Mouse (Mus musculus) gastrocnemius, postnatal 14 days (tissue): ENCODE results near the gene Dnajc19. TPM values are rescaled to one million over a fixed set of nuclear protein-coding genes. Genes with fewer than 3 reads are reported as not detected.
A peak's percentile ranks its signal among the peaks of the same experiment; 100 is the strongest.
"Not testable (repeated sequence)": the region's sequence is repeated elsewhere in the genome, so short reads cannot be mapped to it uniquely, and the experiment has no call there.

ENCODE experiments used
- DNase-seq: peaks from one replicate; pipeline ENCODE4 v3.0.0; 2021; ENCODE audit warnings: mixed read lengths
- intact Hi-C: fragments of 180-260 bp; cut with DNase I; formaldehyde crosslinking; loops from one replicate; pipeline ENCODE4 v1.15.1; 2025; ENCODE audit warnings: low total_unique reads
- long read RNA-seq, 2 experiments: library from polyadenylated mRNA; stranded (forward); transcript quantifications; one replicate each; pipeline ENCODE4 v2.0.0; 2021
- total RNA-seq, 2 experiments: library from RNA; stranded (reverse); gene quantifications; 2 replicates each; pipeline ENCODE4 v1.2.3; 2021

The Dnajc19 gene
- total RNA-seq = 100 to 1,000 TPM; 124 to 127 TPM
- long read RNA-seq, experiment 1, transcript Dnajc19-202 (6 exons, 659 nt) = major isoform, 132 of 145 reads
- long read RNA-seq, experiment 1, partial matches to known transcripts = 2 of 145 reads
- long read RNA-seq, experiment 1, other reads (novel, unspliced or antisense) = 7 of 145 reads
- long read RNA-seq, experiment 2, transcript Dnajc19-202 (6 exons, 659 nt) = major isoform, 106 of 122 reads
- long read RNA-seq, experiment 2, partial matches to known transcripts = 1 of 122 reads
- long read RNA-seq, experiment 2, other reads (novel, unspliced or antisense) = 12 of 122 reads

DNA sequence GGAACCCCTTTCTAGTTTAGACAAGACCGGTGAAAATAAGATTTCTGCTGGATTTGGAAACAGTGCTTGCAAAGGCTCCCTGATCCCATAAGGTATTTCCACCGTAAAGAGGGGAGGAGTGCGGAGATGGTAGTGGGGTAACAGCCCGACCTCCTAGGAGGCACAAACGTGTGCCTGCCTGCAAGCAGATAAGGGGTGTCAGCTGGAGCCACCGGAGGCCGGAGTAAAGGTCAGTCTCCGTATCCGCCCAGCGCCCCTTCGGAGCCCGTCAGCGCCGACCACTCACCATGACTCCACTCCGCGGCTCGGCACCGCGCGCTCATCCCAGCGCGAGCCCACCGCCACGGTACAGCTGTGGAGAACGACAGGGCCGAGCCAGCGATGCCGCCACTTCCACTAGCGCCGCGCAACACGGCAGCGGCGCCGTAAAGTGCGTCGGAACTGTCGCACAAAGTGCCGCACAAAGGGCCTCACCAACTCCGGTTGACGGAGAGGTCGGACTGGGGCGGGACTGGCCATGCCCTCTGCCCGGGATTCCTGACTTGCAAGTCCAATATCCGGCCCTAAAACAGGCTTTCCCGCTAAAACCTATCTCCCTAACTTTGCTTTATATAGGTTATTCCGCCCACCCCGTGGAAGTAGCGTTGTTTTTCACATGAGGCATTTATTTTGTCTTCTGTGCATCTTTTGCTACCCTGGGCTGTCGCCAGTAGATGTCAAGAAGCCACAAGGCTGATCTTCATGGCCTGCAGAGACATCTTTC, at the start of gene Dnajc19:
Gene Dnajc19 (minus strand): TSS at position 422 of the 763 bp plus-strand sequence.
- intact Hi-C loops = loop anchor here (10.0 kb wide), 1 partner anchor 106 kb away; no protein-coding TSS in a partner anchor
- DNase-seq = peak; percentile 93

DNA sequence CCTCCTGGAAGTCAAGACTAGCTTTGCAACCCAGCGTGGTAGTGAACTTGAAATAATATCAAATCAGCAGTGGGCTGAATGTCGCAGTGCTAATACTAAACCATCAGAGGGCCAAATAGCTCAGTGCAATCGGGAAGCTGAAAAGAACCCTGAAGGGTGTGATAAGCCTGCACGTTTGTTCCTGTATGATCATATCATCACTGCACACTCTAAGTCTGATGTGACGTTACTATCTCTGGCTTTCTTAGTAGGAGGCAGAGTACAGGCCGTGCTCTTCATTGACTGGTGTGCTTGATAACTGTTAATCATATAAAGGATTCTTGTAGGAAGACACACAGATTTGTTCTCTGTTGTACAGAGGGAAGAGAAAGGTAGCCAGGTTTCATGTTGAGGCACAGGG, 48.8 kb upstream of the Dnajc19 start:
- no peak for DNase-seq
- intact Hi-C loops = no loop called here

DNA sequence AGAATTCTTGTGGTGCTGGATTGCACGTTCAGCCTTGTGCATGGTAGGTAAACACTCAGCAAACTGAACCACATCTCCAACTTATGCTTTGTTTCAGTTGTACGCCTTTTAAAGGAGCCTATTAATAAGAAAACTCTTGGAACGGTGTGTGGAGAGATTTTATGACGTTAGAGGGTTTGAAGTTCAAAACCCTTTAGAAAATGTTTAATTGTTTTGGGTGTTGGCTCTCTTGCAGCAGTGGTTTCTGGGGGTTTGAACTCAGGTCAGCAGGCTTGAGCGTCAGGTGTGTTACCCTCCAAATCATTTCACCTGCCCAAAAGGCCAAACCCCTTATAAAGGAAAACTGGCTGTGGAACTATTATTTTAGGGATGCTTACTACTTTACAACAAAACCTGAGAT, 40.2 kb upstream of the Dnajc19 start:
- DNase-seq = no peak
- intact Hi-C loops = no loop called here

DNA sequence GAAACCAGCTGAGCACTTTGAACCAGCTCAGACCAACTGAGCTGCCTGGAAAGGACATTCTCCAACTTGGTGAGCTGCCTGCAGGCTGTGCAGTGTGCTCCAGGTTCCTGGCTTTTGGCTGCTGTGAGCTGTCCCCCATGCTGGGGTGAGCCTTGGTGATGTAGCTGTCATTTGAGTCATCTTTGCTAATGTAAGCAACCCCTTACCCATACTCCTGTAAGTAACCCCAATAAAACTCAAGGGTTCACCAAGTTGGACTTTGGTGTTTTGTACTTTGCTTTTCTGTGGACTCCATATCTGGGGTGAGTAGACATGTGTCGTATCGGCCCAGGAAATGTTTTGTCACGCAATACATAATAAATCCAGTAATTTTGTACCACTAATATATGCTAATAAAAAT, 39.7 kb upstream of the Dnajc19 start:
- no peak for DNase-seq
- intact Hi-C loops = no loop called here

DNA sequence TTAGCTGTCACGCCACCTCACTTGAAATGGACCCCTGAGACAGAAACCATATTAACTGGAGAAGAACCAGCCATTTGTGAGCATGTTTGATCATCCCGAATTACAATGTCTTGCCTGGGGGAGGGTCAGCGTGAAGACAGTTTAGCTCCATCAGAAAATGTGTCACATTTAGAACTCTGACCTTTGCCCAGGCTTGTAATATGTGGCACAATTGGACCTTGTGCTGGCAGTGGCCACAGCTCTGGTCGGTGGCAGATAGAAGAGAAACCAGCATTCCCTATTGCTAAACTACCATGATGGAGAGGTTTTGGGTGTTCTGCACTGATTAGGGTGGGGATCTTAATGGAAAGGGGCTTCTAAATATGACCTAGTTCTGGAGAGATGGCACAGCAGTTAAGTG, 38.7 kb upstream of the Dnajc19 start:
- no peak for DNase-seq
- intact Hi-C loops = no loop called here

DNA sequence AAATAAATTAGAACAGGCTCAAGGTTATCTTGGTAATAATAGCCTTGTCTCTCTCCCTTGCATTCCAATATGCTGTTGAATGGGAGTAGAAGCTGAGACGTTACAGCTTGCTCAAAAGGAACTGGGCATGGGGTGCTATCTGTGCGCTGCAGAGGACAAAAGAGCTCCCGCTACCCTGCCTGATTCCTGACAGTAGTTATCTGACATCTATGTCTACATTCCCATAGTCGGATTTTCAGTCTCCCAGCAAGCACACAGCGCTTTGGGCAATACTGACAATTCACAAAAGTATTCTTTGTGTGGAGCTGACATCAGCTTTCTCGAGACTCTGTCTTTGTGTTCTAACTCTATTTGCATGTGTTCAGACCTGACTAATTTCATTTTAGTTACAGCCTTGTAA, 34.7 kb upstream of the Dnajc19 start:
- DNase-seq = no peak
- intact Hi-C loops = no loop called here

DNA sequence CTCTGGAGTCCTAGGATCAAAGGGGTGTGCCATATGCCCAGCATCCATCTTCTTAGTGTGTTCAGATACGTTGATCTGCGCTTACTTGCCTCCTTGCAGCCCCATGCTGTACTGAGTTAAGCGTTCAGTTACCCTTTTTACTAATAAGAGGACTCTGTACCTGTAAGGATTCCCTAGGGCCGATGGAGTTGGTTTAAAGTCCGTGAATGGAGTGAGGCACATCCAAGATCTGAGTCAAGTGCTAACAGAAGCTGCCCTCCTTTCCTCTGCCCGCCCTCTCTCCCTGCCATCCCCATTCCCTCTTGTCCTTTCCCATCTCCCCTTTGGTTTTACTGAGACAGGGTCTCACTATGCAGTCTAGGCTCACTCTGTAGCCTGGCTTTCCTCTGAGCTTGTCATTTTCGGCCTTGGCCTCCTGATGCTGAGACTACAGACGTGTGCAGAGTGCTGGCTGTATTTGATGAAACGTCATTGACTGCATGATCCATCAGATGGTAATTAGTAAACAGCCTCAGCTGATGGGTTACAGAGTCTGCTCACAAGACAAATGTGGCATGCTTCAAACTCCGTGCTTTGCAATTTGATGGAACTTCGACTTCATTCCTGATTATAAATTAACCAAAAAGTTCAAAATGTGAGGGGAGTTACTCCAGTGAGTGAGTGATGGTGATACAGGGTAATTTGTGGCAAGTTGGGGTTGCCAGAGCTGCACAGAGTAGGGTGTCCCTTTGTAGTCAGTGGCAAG, 31.0 kb upstream of the Dnajc19 start:
- intact Hi-C loops = no loop called here
- DNase-seq = no peak

DNA sequence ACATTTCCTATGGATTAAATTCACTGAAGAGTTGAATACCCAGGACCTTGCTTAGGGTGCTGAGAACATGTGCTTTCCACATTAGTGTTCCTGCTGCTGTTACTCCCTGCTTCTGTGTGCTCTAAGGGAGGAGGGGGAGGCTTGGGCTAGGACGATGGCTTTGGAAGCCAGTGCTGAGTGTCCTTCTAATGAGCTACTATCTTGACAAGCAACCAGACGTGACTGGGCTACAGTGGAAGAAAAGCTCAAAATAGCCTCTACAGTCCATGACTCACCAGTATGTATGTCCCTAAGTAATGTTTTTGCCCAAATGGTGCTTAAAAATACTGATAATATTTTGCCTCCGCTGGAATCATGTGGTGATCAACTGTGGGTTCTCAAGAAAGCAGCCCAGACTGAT, 26.5 kb upstream of the Dnajc19 start:
- intact Hi-C loops = no loop called here
- DNase-seq = no peak

DNA sequence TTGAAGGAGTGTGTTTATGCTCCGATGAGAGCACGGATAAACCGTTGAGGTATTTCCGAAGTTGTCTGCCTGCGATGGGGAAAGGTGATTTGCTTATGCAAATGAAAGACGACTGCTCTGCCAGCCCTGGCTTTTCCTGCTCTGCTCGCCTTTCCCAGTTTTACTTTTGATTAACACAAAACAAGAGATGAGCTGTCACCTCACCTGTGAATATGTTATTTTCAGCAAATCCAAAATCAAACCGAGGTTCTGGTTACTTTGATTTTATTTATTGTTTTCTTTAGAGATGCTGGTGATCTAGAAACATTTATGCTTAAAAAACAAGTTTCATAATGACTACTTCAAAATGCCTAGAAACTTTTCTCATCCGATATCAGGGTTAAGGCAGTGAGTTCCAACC, 25.3 kb upstream of the Dnajc19 start:
- no peak for DNase-seq
- intact Hi-C loops = no loop called here

DNA sequence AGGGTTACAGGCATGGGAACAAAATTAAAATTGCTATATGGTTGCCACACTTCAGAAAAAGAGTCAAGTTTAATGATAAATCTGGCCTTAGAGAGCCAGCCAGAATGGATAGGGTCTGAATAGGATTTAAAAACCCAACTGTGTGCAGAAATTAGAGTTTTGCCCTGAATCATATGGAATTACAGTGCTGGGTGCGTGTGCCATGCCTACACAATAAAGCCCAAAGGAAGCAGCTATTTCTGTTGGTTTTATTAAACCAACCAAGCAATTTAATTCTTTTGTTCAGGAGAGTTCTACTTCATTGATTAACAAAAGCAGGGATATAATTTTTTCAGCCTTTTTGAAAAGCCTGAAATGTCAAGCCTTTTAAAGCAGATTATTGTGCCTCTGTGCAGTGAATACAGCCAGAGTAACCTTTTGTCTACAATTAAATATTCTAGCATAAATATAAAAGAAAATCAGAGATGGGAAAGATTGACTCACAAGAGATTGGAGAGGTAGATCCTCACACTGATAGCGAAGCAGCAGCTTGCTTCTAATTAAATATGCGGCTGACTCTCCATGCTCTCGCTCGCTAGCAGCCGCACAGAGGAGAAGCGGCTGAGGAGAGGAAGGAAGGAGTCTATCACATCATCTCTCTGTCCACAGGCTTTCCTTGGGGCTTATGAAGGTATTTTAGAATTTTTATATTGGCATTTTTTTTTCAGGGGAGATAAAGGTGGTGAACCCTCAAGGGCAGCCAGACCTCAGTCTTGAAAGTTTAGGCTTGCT, 23.0 kb upstream of the Dnajc19 start:
- intact Hi-C loops = no loop called here

DNA sequence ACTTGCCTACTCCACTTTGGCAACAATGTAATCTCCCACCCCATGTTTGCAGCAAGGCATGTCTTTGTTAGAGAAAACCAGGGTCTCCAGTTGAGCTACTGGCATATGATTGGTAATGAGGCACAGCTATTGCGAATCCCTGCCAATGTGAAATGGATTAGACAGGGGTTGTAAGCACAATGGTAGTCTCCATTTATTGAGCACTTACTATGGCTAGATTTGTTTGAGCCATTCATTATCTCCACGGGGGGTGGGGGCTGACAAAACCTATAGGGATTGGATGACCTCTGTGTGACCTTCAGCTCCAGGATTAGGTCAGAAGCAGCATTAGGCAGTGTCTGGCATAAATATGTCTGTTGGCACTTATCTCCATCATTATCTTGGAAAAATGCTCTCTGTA, 21.8 kb upstream of the Dnajc19 start:
- intact Hi-C loops = no loop called here

More for the DNA sequence above, 23.0 kb upstream of the Dnajc19 start:
- DNase-seq = no peak

DNA sequence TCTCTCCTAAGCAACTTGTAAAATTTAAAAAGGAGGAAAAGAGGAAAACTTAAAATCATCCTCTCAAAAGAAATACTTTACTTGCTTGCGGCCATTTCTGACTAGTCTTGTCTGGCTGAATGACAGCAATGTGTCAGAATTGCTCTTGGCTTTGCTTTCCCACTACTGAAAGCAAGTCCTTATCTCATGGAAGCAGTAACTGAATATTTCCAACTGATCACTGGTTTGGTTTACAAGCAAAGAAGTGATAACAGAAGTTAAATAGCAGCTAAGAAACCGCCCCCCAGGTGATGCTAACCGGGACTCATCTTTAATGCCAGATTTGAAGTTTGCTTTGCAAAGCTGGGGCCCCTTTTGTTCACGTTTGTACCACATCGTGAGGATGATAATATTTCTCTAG, 2.5 kb upstream of the Dnajc19 start:
- DNase-seq = no peak
- intact Hi-C loops = loop anchor here (10.0 kb wide), 1 partner anchor 109 kb away; no protein-coding TSS in a partner anchor

More for the DNA sequence above, 21.8 kb upstream of the Dnajc19 start:
- no peak for DNase-seq

DNA sequence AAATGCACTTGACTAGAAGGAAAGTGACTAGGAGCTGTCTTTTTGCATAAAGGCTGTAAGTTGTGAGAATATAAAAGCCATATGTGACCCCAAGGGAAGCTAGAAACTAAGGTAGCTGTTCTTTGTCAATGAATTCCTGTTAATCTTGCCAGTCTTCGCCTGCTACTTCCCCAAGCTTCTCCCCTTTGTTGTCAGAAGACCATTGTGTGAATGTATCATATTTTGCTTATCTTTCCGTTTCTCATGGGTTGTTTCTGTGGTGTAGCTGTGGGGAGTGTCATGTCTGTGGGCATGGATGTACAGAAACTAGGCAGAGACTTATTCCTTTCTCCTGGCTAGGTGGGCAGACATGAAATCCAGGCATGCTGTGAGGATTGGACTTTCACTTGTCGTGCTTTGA, 808 bp upstream of the Dnajc19 start:
- no peak for DNase-seq
- intact Hi-C loops = loop anchor here (10.0 kb wide), 1 partner anchor 107 kb away; no protein-coding TSS in a partner anchor

DNA sequence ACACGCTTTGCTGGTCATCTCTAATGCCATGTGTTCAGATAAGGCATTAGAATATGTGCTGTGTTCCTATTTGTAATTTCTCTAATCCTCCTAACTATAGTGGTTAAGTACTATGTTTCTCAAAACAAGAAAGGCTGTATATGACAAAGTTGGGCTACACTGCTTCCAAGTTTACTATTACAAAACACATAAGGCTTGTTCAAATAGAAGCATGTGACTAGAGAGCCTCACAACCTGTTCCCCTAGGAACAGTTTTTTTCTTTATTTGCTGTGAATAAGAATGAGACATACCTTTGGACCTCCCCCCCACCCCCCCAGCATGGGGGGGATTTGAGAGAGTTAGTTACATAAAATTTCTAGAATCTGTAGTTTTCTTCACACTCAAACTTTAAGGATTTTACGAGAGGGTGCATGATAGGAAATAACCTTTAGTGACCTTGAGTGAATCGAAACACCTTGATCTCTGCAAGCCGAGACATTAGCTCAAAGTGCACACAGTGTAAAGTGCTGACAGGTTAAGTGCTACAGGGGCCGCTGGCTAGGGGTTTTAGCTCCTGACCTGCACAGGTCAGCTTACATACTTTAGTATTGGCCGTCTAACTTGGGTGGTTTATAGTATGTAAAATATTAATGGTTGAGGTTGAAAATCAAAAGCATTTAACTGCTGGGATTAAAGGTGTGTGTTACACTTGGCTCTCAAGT, 4.9 kb downstream of the Dnajc19 start:
- intact Hi-C loops = no loop called here

DNA sequence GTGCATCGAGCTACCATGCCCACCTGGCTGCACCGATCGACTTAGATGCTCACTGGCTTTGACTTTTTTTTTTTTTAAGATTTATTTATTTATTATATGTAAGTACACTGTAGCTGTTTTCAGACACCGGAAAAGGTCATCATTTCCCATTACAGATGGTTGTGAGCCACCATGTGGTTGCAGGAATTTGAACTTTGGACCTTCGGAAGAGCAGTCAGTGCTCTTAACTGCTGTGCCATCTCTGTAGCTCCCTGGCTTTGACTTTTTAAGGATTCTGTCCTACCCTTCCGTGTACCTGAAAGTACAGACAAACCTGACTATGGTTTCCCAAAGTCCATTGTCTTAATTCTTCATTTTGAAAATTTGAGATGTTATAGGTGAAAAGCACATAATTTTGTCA, 8.4 kb downstream of the Dnajc19 start:
- no peak for DNase-seq
- intact Hi-C loops = no loop called here

More for the DNA sequence above, 4.9 kb downstream of the Dnajc19 start:
- DNase-seq = no peak

DNA sequence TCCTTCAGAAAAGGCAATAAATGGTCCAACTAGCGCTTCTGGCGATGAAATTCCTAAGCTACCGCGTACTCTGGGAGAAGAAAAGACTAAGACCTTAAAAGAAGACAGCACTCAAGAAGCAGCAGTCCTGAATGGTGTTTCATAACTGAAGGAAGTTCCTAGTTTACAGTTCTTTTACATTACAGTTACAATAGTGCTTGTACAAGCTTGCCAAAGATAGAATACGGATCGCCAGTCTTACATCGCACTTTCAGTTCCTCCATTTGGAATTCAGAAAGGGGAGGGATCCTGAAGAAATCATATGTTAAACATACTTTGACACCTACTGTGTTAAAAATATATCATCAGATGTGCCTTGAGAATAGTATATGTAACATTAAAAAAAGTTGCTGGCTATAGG, 12.2 kb downstream of the Dnajc19 start:
- intact Hi-C loops, DNase-seq: not testable (repeated sequence)

DNA sequence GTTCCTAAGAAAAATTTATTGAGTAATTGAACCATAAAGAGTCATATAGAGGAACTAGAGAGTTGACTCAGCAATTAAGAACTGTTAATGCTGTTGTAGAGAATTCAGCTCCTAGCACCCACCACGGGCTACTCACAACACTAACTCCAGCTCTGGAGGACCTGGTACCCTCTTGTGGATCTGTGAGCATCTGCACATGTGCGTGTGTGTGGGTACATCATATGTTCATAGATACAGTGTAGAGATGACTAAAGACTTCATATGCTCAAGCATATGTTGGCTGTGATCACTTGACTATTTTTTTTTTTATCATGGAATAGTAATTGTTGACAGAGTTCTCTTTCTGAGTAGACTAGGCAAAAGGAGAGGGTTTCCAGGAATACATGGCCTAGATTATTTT, 18.8 kb downstream of the Dnajc19 start:
- DNase-seq = no peak
- intact Hi-C loops = no loop called here

DNA sequence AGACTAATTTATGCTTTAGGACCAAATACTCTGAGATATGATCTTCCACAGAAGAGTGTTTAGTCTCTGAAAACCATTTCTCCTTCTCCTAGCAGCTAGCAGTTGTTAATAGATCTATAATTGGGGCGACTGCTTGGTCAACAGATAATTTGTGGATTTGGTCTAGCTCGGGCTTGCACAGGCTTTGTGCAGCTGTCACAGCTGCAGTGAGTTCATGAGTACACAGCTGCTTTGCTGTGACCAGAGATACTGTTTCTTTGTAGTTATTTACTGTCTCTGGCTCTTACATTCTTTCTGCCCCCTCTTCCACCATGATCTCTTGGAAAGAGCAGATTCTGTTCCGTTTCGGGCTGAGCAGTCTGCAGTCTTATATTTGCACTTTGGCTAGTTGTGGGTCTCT, 39.1 kb downstream of the Dnajc19 start:
- no peak for DNase-seq
- intact Hi-C loops = no loop called here

DNA sequence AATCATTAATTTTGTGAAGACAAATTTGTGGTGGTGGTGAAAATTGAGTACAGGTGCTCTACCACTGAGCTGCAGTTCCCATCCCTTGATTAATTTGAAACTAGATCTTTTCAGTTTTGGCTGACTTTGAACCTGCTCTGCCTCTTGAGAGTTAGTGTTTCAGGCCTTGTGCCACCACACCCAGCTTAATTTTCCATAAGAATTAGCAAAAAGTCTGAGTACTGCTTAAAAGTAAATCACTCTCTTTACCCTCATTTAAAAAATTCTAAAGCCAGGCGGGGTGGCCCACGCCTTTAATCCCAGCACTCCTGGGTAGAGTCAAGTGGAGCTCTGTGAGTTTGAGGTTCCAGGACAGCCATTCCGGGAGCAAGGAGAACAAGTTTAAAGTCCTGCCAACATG, 45.4 kb downstream of the Dnajc19 start:
- intact Hi-C loops = no loop called here
- no peak for DNase-seq
